Mouse (Mus musculus): Measurements from ENCODE around the gene Eif2ak2. TPM values are rescaled to one million over a fixed set of nuclear protein-coding genes. Genes with fewer than 3 reads are reported as not detected.

Eif2ak2 gene
- total RNA-seq, 1 experiment from 2014 or later, result 32.9 TPM

GRCm38 (mm10) chr17:78834856-78835835 is 47.2 kb downstream of the Eif2ak2 start, which contains the start of the genes Heatr5b and Gpatch11:
Gene Heatr5b, minus strand, starts transcription at chr17:78835364.
Gene Gpatch11, plus strand, starts transcription at chr17:78835567.
- DNase-seq, result peak; percentile 100

GRCm38 (mm10) chr17:78824346-78824745 is 58.0 kb downstream of the Eif2ak2 start:
- no peak for DNase-seq

GRCm38 (mm10) chr17:78809582-78809981 is 72.8 kb downstream of the Eif2ak2 start:
- no peak for DNase-seq

- no peak for DNase-seq
Observed at GRCm38 (mm10) chr17:78809019-78809418, 73.4 kb downstream of the Eif2ak2 start.

Other genes with a start within 250 kb of the Eif2ak2 start
- 30.1 and 31.3 TPM in 2 replicates for gene Strn, start 145.4 kb downstream of the Eif2ak2 start, total RNA-seq (2021)
- 31.8 and 38.5 TPM in 2 replicates for gene Heatr5b, start 47.2 kb downstream of the Eif2ak2 start, total RNA-seq (2021)
- 27.8 and 33.9 TPM in 2 replicates for gene Gpatch11, start 47.0 kb downstream of the Eif2ak2 start, total RNA-seq (2021)
- 0.43 TPM in 1 of 2 replicates, not detected in the other for gene Sult6b1, start 24.4 kb upstream of the Eif2ak2 start, total RNA-seq (2021)
- gene Cebpzos, start 33.9 kb upstream of the Eif2ak2 start, total RNA-seq (2021), result 28.9 and 43.5 TPM in 2 replicates
- gene Cebpz, start 54.5 kb upstream of the Eif2ak2 start, total RNA-seq (2021), result 48.2 and 50.5 TPM in 2 replicates
- gene Ndufaf7, start 54.6 kb upstream of the Eif2ak2 start, total RNA-seq (2021), result 36.8 and 42.3 TPM in 2 replicates
- 32.9 and 40.0 TPM in 2 replicates for gene Prkd3, start 138.2 kb upstream of the Eif2ak2 start, total RNA-seq (2021)
- 4.5 and 7.0 TPM in 2 replicates for gene Qpct, start 169.3 kb upstream of the Eif2ak2 start, total RNA-seq (2021)

Data from adrenal gland, postnatal 25 days (tissue).